Mouse (Mus musculus) liver, embryonic 14.5 days (tissue): ENCODE results near the gene H2-Q10.
"Not testable (repeated sequence)": the region's sequence is repeated elsewhere in the genome, so short reads cannot be mapped to it uniquely, and the experiment has no call there.

Experiments
- CTCF ChIP-seq: IDR thresholded peaks from 2 replicates; pipeline ENCODE4 v1.5.1; 2016; ENCODE audit warnings: antibody characterized with exemption, low read depth, control low read depth
- EP300 ChIP-seq: IDR thresholded peaks from 2 replicates; pipeline ENCODE4 v1.6.1; 2016; ENCODE audit warnings: antibody characterized with exemption, low read depth

DNA sequence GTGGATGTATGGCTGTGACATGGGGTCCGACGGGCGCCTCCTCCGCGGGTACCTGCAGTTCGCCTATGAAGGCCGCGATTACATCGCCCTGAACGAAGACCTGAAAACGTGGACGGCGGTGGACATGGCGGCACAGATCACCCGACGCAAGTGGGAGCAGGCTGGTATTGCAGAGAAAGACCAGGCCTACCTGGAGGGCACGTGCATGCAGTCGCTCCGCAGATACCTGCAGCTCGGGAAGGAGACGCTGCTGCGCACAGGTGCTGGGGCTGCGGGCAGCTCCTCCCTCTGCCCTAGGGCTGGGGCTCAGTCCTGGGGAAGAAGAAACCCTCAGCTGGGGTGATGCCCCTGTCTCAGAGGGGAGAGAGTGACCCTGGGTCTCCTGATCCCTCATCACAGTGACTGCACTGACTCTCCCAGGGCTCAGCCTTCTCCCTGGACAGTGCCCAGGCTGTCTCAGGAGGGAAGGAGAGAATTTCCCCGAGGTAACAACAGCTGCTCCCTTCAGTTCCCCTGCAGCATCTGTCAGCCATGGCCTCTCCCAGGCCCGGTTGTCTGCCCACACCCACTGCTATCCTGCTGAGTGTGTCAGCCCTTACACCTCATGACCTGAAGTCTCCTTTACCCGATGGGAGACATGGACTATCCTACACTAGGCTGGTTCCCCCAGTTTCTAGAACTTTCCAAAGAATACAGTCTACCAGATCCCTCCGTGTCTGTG is 29.8 kb upstream of the H2-Q10 start:
- not testable (repeated sequence) for TF ChIP-seq CTCF, EP300
